Mouse (Mus musculus) yolk sac, embryonic 10.5 days (tissue): Measurements from ENCODE around the gene Syce2.

ENCODE experiments used
- DNase-seq: peaks from one replicate; pipeline ENCODE4 v3.0.0-alpha.2; 2017; ENCODE audit warnings: low spot score

Syce2 gene

GRCm38 (mm10) chr8:84928456-84929306 is 56.8 kb downstream of the Syce2 start:
- peak; percentile 52 for DNase-seq

GRCm38 (mm10) chr8:84930582-84930981 is 58.7 kb downstream of the Syce2 start:
- DNase-seq, result no peak

GRCm38 (mm10) chr8:84933767-84934559 is 62.1 kb downstream of the Syce2 start:
- no peak for DNase-seq

- no peak for DNase-seq
Observed at GRCm38 (mm10) chr8:84934860-84935259, 62.9 kb downstream of the Syce2 start.

GRCm38 (mm10) chr8:84935489-84935888 is 63.6 kb downstream of the Syce2 start:
- no peak for DNase-seq

GRCm38 (mm10) chr8:84936041-84936961 is 64.4 kb downstream of the Syce2 start:
- no peak for DNase-seq

- DNase-seq, result peak; percentile 42
Observed at GRCm38 (mm10) chr8:84936962-84937546, 65.1 kb downstream of the Syce2 start, which contains the start of gene Mast1. Gene Mast1 (minus strand): TSS chr8:84937359.
